Mouse (Mus musculus) frontal cortex, postnatal 10 days (tissue): ENCODE results near the gene Ccdc170.
"Not testable (repeated sequence)": the region's sequence is repeated elsewhere in the genome, so short reads cannot be mapped to it uniquely, and the experiment has no call there.

Source experiments
- DNase-seq, 2 experiments: peaks; one replicate each; pipeline ENCODE4 v3.0.0; 2022; ENCODE audit warnings: low spot score in 2 of 2, mixed read lengths in 1 of 2

Ccdc170 gene

GRCm38 (mm10) chr10:4482355-4482754, at the start of gene Ccdc170:
Gene Ccdc170 (plus strand): TSS chr10:4482502.
- no peak for DNase-seq

GRCm38 (mm10) chr10:4432996-4433755, 49.1 kb upstream of the Ccdc170 start:
- no peak for DNase-seq

GRCm38 (mm10) chr10:4433871-4434270, 48.4 kb upstream of the Ccdc170 start:
- DNase-seq: not testable (repeated sequence)

GRCm38 (mm10) chr10:4435416-4435815, 46.9 kb upstream of the Ccdc170 start:
- DNase-seq: no peak

GRCm38 (mm10) chr10:4456409-4456808, 25.9 kb upstream of the Ccdc170 start:
- DNase-seq: no peak

GRCm38 (mm10) chr10:4460201-4460600, 22.1 kb upstream of the Ccdc170 start:
- no peak for DNase-seq

- DNase-seq: no peak
These were observed 16.5 kb upstream of the Ccdc170 start for GRCm38 (mm10) chr10:4465799-4466198.

- DNase-seq: no peak
These were observed 12.9 kb upstream of the Ccdc170 start for GRCm38 (mm10) chr10:4469406-4469805.

- DNase-seq: no peak
These were observed 8.7 kb upstream of the Ccdc170 start for GRCm38 (mm10) chr10:4473591-4473993.

- no peak for DNase-seq
These were observed 6.9 kb upstream of the Ccdc170 start for GRCm38 (mm10) chr10:4475431-4475830.

GRCm38 (mm10) chr10:4476604-4477003, 5.7 kb upstream of the Ccdc170 start:
- no peak for DNase-seq

GRCm38 (mm10) chr10:4480929-4481328, 1.4 kb upstream of the Ccdc170 start:
- DNase-seq: no peak

GRCm38 (mm10) chr10:4481695-4482094, 607 bp upstream of the Ccdc170 start:
- no peak for DNase-seq

GRCm38 (mm10) chr10:4483848-4484247, 1.5 kb downstream of the Ccdc170 start:
- DNase-seq: no peak

GRCm38 (mm10) chr10:4484986-4485385, 2.7 kb downstream of the Ccdc170 start:
- DNase-seq: no peak

- DNase-seq: no peak
These were observed 7.6 kb downstream of the Ccdc170 start for GRCm38 (mm10) chr10:4489865-4490264.

GRCm38 (mm10) chr10:4491281-4491680, 9.0 kb downstream of the Ccdc170 start:
- no peak for DNase-seq

GRCm38 (mm10) chr10:4492045-4492444, 9.7 kb downstream of the Ccdc170 start:
- DNase-seq: no peak

GRCm38 (mm10) chr10:4492909-4493308, 10.6 kb downstream of the Ccdc170 start:
- no peak for DNase-seq

GRCm38 (mm10) chr10:4503251-4503650, 20.9 kb downstream of the Ccdc170 start:
- no peak for DNase-seq

GRCm38 (mm10) chr10:4512725-4513124, 30.4 kb downstream of the Ccdc170 start:
- DNase-seq: no peak

- DNase-seq: no peak
These were observed 35.3 kb downstream of the Ccdc170 start for GRCm38 (mm10) chr10:4517614-4518013.

- no peak for DNase-seq
These were observed 37.3 kb downstream of the Ccdc170 start for GRCm38 (mm10) chr10:4519645-4520044.
